Mouse (Mus musculus) kidney, embryonic 16.5 days (tissue): ENCODE measurements around the gene Gm28845. TPM values are rescaled to one million over a fixed set of nuclear protein-coding genes. Genes with fewer than 3 reads are reported as not detected.
A peak's percentile ranks its signal among the peaks of the same experiment; 100 is the strongest.

Experiments used
- ATAC-seq: fragments of 200-750 bp; cut with Nextera tagmentation; 2 replicates; pipeline ENCODE4 v1.8.0; 2017; ENCODE audit warnings: moderate TSS enrichment; ENCODE audit not compliant: low FRiP score, low TSS enrichment
- H3K27ac ChIP-seq: fragments of 300-500 bp; sonication (generic); 2 replicates; pipeline ENCODE4 v1.5.1; 2014; ENCODE audit warnings: low read length
- H3K27me3 ChIP-seq: fragments of 300-500 bp; sonication (generic); 2 replicates; pipeline ENCODE4 v1.6.1; 2014; ENCODE audit warnings: low read length, control low read depth, mixed read lengths; ENCODE audit not compliant: insufficient read depth
- H3K36me3 ChIP-seq: fragments of 300-500 bp; sonication (generic); 2 replicates; pipeline ENCODE4 v1.6.1; 2014; ENCODE audit warnings: low read length, control low read depth, mixed read lengths; ENCODE audit not compliant: insufficient read depth
- H3K4me1 ChIP-seq: fragments of 300-500 bp; sonication (generic); 2 replicates; pipeline ENCODE4 v1.6.1; 2014; ENCODE audit warnings: low read length, control low read depth, mixed read lengths; ENCODE audit not compliant: insufficient read depth
- H3K4me2 ChIP-seq: fragments of 300-500 bp; sonication (generic); replicated peaks from 2 replicates; pipeline ENCODE4 v1.6.1; 2014; ENCODE audit warnings: low read depth, low read length
- H3K4me3 ChIP-seq: fragments of 300-500 bp; sonication (generic); 2 replicates; pipeline ENCODE4 v1.5.1; 2014; ENCODE audit warnings: mild to moderate bottlenecking, low read length
- H3K9ac ChIP-seq: fragments of 300-500 bp; sonication (generic); replicated peaks from 2 replicates; pipeline ENCODE4 v1.6.1; 2014; ENCODE audit warnings: low read length
- H3K9me3 ChIP-seq: fragments of 300-500 bp; sonication (generic); 2 replicates; pipeline ENCODE4 v1.6.1; 2016; ENCODE audit warnings: low read length, control low read depth
- WGBS: fragments of 180-500 bp; shearing (Covaris S2); extraction: QIAGEN DNeasy Blood & Tissue Kit; methylation state at CpG from one replicate; pipeline ENCODE4 v1.1.7; 2014; 5-methylcytosine and 5-hydroxymethylcytosine counted together
- polyA plus RNA-seq: library from polyadenylated mRNA; unstranded; fragments of >200 nt; fragmentation: Nextera tagmentation; extraction: Ambion mirVana; gene quantifications from 2 replicates; pipeline ENCODE4 v1.2.1, GENCODE M21; 2015

Gene Gm28845
- polyA plus RNA-seq = 0.29 TPM in 1 of 2 replicates, not detected in the other

- Histone ChIP-seq H3K36me3 (no peaks in the 10 kb centered on the region), H3K4me3 (no peak within 1 kb of the TSS), H3K27me3 (no peaks in the 10 kb centered on the region), H3K9me3 (no peaks in the 10 kb centered on the region), H3K4me1 (no peaks in the 10 kb centered on the region; the same call in 1 of the 2 replicates), H3K9ac (no peak within 1 kb of the TSS), H3K27ac (peak within 1 kb of the TSS; percentile 57), H3K4me2 (no peak within 1 kb of the TSS)
- 91% methylated on average over 1 of the region's 1 CpGs for WGBS
- ATAC-seq = no peak
Observed at GRCm38 (mm10) chr1:65119438-65119837, at the start of gene Gm28845. TSS of gene Gm28845 (minus strand) at chr1:65119558.

GRCm38 (mm10) chr1:65167496-65167895 is 48.1 kb upstream of the Gm28845 start:
- H3K9ac ChIP-seq = no peak overlapping the region
- no peaks in the 10 kb centered on the region for H3K27me3 ChIP-seq
- H3K4me2 ChIP-seq = no peak overlapping the region
- peaks cover 66% of the 10 kb centered on the region for H3K36me3 ChIP-seq
- no peaks in the 10 kb centered on the region for H3K4me1 ChIP-seq
- no peak overlapping the region for H3K4me3 ChIP-seq
- no peak overlapping the region for H3K27ac ChIP-seq
- H3K9me3 ChIP-seq = no peaks in the 10 kb centered on the region
- ATAC-seq = no peak
- 88% methylated on average over 1 of the region's 1 CpGs for WGBS

- H3K27ac ChIP-seq = no peak overlapping the region
- no peaks in the 10 kb centered on the region for H3K9me3 ChIP-seq
- no peaks in the 10 kb centered on the region for H3K4me1 ChIP-seq
- H3K4me3 ChIP-seq = no peak overlapping the region
- H3K27me3 ChIP-seq = no peaks in the 10 kb centered on the region
- ATAC-seq = no peak
- WGBS = 91% methylated on average over 1 of the region's 1 CpGs
- peaks cover 69% of the 10 kb centered on the region for H3K36me3 ChIP-seq
- H3K4me2 ChIP-seq = no peak overlapping the region
- no peak overlapping the region for H3K9ac ChIP-seq
Observed at GRCm38 (mm10) chr1:65162210-65162609, 42.9 kb upstream of the Gm28845 start.

GRCm38 (mm10) chr1:65156111-65156510 is 36.8 kb upstream of the Gm28845 start:
- WGBS = 95% methylated on average over 5 of the region's 5 CpGs
- Histone ChIP-seq H3K4me3 (no peak overlapping the region), H3K4me1 (no peaks in the 10 kb centered on the region), H3K27me3 (no peaks in the 10 kb centered on the region), H3K9ac (no peak overlapping the region), H3K9me3 (no peaks in the 10 kb centered on the region), H3K27ac (no peak overlapping the region), H3K4me2 (no peak overlapping the region), H3K36me3 (peaks cover 26% of the 10 kb centered on the region)
- ATAC-seq = no peak

GRCm38 (mm10) chr1:65154814-65155213 is 35.5 kb upstream of the Gm28845 start:
- H3K27me3 ChIP-seq = no peaks in the 10 kb centered on the region
- H3K27ac ChIP-seq = peak overlapping the region; percentile 79
- no peak overlapping the region for H3K9ac ChIP-seq
- H3K4me3 ChIP-seq = no peak overlapping the region
- ATAC-seq = peak; percentile 93
- H3K4me1 ChIP-seq = no peaks in the 10 kb centered on the region
- no peaks in the 10 kb centered on the region for H3K9me3 ChIP-seq
- H3K36me3 ChIP-seq = peaks cover 15% of the 10 kb centered on the region
- no peak overlapping the region for H3K4me2 ChIP-seq

- Histone ChIP-seq H3K9ac (no peak overlapping the region), H3K27ac (no peak overlapping the region), H3K4me2 (no peak overlapping the region), H3K36me3 (no peaks in the 10 kb centered on the region), H3K4me1 (no peaks in the 10 kb centered on the region), H3K27me3 (no peaks in the 10 kb centered on the region), H3K4me3 (no peak overlapping the region), H3K9me3 (no peaks in the 10 kb centered on the region)
- 67% methylated on average over 3 of the region's 3 CpGs for WGBS
- no peak for ATAC-seq
Observed at GRCm38 (mm10) chr1:65147971-65148370, 28.6 kb upstream of the Gm28845 start.

GRCm38 (mm10) chr1:65147326-65147725 is 28.0 kb upstream of the Gm28845 start:
- no peak for ATAC-seq
- no peaks in the 10 kb centered on the region for H3K36me3 ChIP-seq
- H3K9me3 ChIP-seq = peaks cover under 1% of the 10 kb centered on the region
- H3K9ac ChIP-seq = no peak overlapping the region
- no peak overlapping the region for H3K4me2 ChIP-seq
- no peaks in the 10 kb centered on the region for H3K27me3 ChIP-seq
- H3K4me1 ChIP-seq = no peaks in the 10 kb centered on the region
- 91% methylated on average over 5 of the region's 5 CpGs for WGBS
- no peak overlapping the region for H3K27ac ChIP-seq
- H3K4me3 ChIP-seq = no peak overlapping the region

- no peak for ATAC-seq
- no peaks in the 10 kb centered on the region for H3K27me3 ChIP-seq
- H3K4me1 ChIP-seq = no peaks in the 10 kb centered on the region
- 57% methylated on average over 2 of the region's 2 CpGs for WGBS
- H3K4me3 ChIP-seq = no peak overlapping the region
- H3K4me2 ChIP-seq = no peak overlapping the region
- no peak overlapping the region for H3K9ac ChIP-seq
- peaks cover 5% of the 10 kb centered on the region for H3K9me3 ChIP-seq
- no peak overlapping the region for H3K27ac ChIP-seq
- H3K36me3 ChIP-seq = no peaks in the 10 kb centered on the region
Observed at GRCm38 (mm10) chr1:65146601-65147000, 27.2 kb upstream of the Gm28845 start.

- 67% methylated on average over 2 of the region's 2 CpGs for WGBS
- no peak overlapping the region for H3K4me2 ChIP-seq
Observed at GRCm38 (mm10) chr1:65144783-65145182, 25.4 kb upstream of the Gm28845 start.

GRCm38 (mm10) chr1:65137560-65137959 is 18.2 kb upstream of the Gm28845 start:
- H3K9ac ChIP-seq = no peak overlapping the region
- H3K4me1 ChIP-seq = no peaks in the 10 kb centered on the region
- H3K36me3 ChIP-seq = no peaks in the 10 kb centered on the region
- H3K27me3 ChIP-seq = no peaks in the 10 kb centered on the region
- 65% methylated on average over 6 of the region's 6 CpGs for WGBS
- no peak overlapping the region for H3K4me3 ChIP-seq
- no peak overlapping the region for H3K27ac ChIP-seq
- ATAC-seq = no peak
- H3K9me3 ChIP-seq = peaks cover 5% of the 10 kb centered on the region
- no peak overlapping the region for H3K4me2 ChIP-seq

More at GRCm38 (mm10) chr1:65144783-65145182, 25.4 kb upstream of the Gm28845 start:
- no peaks in the 10 kb centered on the region for H3K36me3 ChIP-seq
- no peak overlapping the region for H3K4me3 ChIP-seq
- no peak overlapping the region for H3K27ac ChIP-seq
- no peak overlapping the region for H3K9ac ChIP-seq
- no peaks in the 10 kb centered on the region for H3K27me3 ChIP-seq
- H3K9me3 ChIP-seq = peaks cover 5% of the 10 kb centered on the region
- no peak for ATAC-seq
- H3K4me1 ChIP-seq = no peaks in the 10 kb centered on the region
